Mouse (Mus musculus): ENCODE results near the gene Duox1.

Duox1 gene

GRCm38 (mm10) chr2:122315372-122315771 lies at the start of gene Duox1:
Gene Duox1 (plus strand): TSS chr2:122315672.
- POLR2A ChIA-PET, result interaction anchor here in 1 of 4 experiments (0.6 to 1.0 kb wide), 3 partner anchors 31 to 57 kb away, joined by 3 read pairs; no protein-coding TSS in a partner anchor
- CTCF ChIA-PET, result interaction anchor here in 1 of 4 experiments (1.0 kb wide), 2 partner anchors 13 to 72 kb away, joined by 3 to 4 read pairs; no protein-coding TSS in a partner anchor

- ChIA-PET POLR2A (interaction anchor here in 3 of 4 experiments (0.6 to 2.4 kb wide), 9 partner anchors 10 to 407 kb away, joined by 3 to 8 read pairs (median 5); partner anchors contain the start of genes Spg11 (in 2 of the 3) and Sord (in 1 of the 3)), CTCF (interaction anchor here in 2 of 4 experiments (0.8 to 1.2 kb wide), 3 partner anchors 14 to 36 kb away, joined by 3 to 4 read pairs (median 4); no protein-coding TSS in a partner anchor)
Observed at GRCm38 (mm10) chr2:122266407-122267193, 48.9 kb upstream of the Duox1 start.

GRCm38 (mm10) chr2:122278769-122279168 lies 36.7 kb upstream of the Duox1 start:
- ChIA-PET CTCF (no interaction called here), POLR2A (no interaction called here)

- CTCF ChIA-PET, result interaction anchor here in 1 of 4 experiments (1.1 kb wide), 1 partner anchor 11 kb away, joined by 4 read pairs; no protein-coding TSS in a partner anchor
- POLR2A ChIA-PET, result interaction anchor here in 1 of 4 experiments (1.3 kb wide), 1 partner anchor 52 kb away, joined by 3 read pairs; no protein-coding TSS in a partner anchor
Observed at GRCm38 (mm10) chr2:122284091-122284490, 31.4 kb upstream of the Duox1 start.

GRCm38 (mm10) chr2:122286137-122286536 lies 29.3 kb upstream of the Duox1 start:
- ChIA-PET CTCF (interaction anchor here in 2 of 4 experiments (1.6 kb wide), 2 partner anchors 42 kb away, joined by 4 to 5 read pairs; no protein-coding TSS in a partner anchor), POLR2A (interaction anchor here in 1 of 4 experiments (0.6 to 2.0 kb wide), 2 partner anchors 12 to 26 kb away, joined by 3 to 6 read pairs; partner anchors contain the start of gene Duox2)

GRCm38 (mm10) chr2:122294916-122295315 lies 20.6 kb upstream of the Duox1 start:
- CTCF ChIA-PET, result interaction anchor here (0.6 to 1.2 kb wide), 12 partner anchors 8 to 512 kb away, joined by 3 to 5 read pairs (median 3); no protein-coding TSS in a partner anchor
- POLR2A ChIA-PET, result interaction anchor here in 1 of 4 experiments (0.5 to 2.1 kb wide), 3 partner anchors 74 to 141 kb away, joined by 3 to 5 read pairs (median 5); partner anchors contain the start of gene Shf

GRCm38 (mm10) chr2:122297271-122298095 lies 18.0 kb upstream of the Duox1 start:
- CTCF ChIA-PET, result interaction anchor here in 1 of 4 experiments (1.1 to 1.4 kb wide), 2 partner anchors 53 to 68 kb away, joined by 3 read pairs; no protein-coding TSS in a partner anchor

GRCm38 (mm10) chr2:122298096-122298499 lies 17.4 kb upstream of the Duox1 start, which contains the start of gene Duox2:
Gene Duox2 (minus strand): TSS chr2:122298449.
- CTCF ChIA-PET, result interaction anchor here in 2 of 4 experiments (1.0 to 1.4 kb wide), 3 partner anchors 12 to 67 kb away, joined by 3 read pairs; no protein-coding TSS in a partner anchor

More at GRCm38 (mm10) chr2:122297271-122298095, 18.0 kb upstream of the Duox1 start:
- POLR2A ChIA-PET, result interaction anchor here in 3 of 4 experiments (0.6 to 1.3 kb wide), 4 partner anchors 11 to 73 kb away, joined by 3 to 6 read pairs (median 3); no protein-coding TSS in a partner anchor

GRCm38 (mm10) chr2:122298596-122299490 lies 16.6 kb upstream of the Duox1 start, which contains the start of gene Duoxa2:
Gene Duoxa2 (plus strand): TSS chr2:122298900.
- ChIA-PET CTCF (interaction anchor here in 3 of 4 experiments (0.6 to 1.4 kb wide), 5 partner anchors 11 to 66 kb away, joined by 3 to 4 read pairs (median 3); no protein-coding TSS in a partner anchor), POLR2A (interaction anchor here in 3 of 4 experiments (0.6 to 1.9 kb wide), 6 partner anchors 13 to 269 kb away, joined by 3 to 6 read pairs (median 4); partner anchors contain the start of genes Duoxa1 (in 1 of the 3) and Shf (in 1 of the 3))

More at GRCm38 (mm10) chr2:122298096-122298499, 17.4 kb upstream of the Duox1 start, which contains the start of gene Duox2:
- POLR2A ChIA-PET, result interaction anchor here in 3 of 4 experiments (0.6 to 1.9 kb wide), 5 partner anchors 12 to 72 kb away, joined by 3 to 6 read pairs (median 3); partner anchors contain the start of gene Duoxa1 (in 1 of the 3)

GRCm38 (mm10) chr2:122299911-122300655 lies 15.4 kb upstream of the Duox1 start:
- CTCF ChIA-PET, result interaction anchor here in 1 of 4 experiments (0.6 kb wide), 1 partner anchor 11 kb away, joined by 3 read pairs; no protein-coding TSS in a partner anchor

GRCm38 (mm10) chr2:122300656-122301020 lies 14.8 kb upstream of the Duox1 start:
- POLR2A ChIA-PET, result interaction anchor here in 1 of 4 experiments (1.1 kb wide), 1 partner anchor 189 kb away, joined by 3 read pairs; no protein-coding TSS in a partner anchor
- CTCF ChIA-PET, result no interaction called here

More at GRCm38 (mm10) chr2:122299911-122300655, 15.4 kb upstream of the Duox1 start:
- POLR2A ChIA-PET, result interaction anchor here in 2 of 4 experiments (0.6 to 1.9 kb wide), 4 partner anchors 13 to 495 kb away, joined by 3 to 6 read pairs (median 4); partner anchors contain the start of genes Duoxa1 (in 1 of the 2) and Shf (in 1 of the 2)

- CTCF ChIA-PET, result interaction anchor here in 2 of 4 experiments (0.6 to 1.7 kb wide), 3 partner anchors 10 to 317 kb away, joined by 3 to 6 read pairs (median 5); partner anchors contain the start of gene Duoxa1 (in 1 of the 2)
- POLR2A ChIA-PET, result interaction anchor here in 1 of 4 experiments (0.6 kb wide), 1 partner anchor 111 kb away, joined by 3 read pairs; no protein-coding TSS in a partner anchor
Observed at GRCm38 (mm10) chr2:122301081-122301920, 14.2 kb upstream of the Duox1 start.

DNA sequence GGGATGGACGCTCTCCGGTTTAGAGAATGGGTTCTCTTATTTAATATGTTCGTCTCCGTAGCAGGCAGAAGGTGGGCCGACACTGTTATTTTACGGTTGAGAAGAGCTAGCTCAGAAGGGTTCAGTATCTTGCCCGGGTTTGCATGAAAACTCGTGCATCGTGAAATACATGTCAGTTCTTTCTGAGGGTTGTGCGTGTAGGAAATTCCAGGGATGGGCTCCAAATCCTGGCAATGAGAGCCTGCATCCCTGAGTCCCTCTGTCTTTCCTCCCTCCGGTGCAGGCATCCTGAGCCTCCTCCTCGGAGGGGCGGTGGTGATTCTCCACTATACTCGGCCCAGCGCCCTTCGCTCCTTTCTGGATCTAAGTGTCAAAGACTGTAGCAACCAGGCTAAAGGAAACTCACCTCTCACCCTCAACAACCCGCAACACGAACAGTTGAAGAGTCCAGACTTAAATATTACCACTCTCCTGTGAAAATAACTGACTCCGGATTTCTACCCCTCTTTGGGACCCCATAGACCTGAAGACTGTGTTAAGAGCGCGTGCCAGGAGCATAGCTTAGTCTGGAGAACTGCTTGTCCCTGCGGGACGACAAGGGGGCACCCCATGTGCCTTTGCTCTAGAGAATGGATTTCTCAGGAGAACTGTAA lies 13.4 kb upstream of the Duox1 start:
- POLR2A ChIA-PET, result interaction anchor here (0.5 to 1.7 kb wide), 7 partner anchors 8 to 69 kb away, joined by 3 to 4 read pairs (median 4); partner anchors contain the start of gene Duoxa1 (in 1 of the 4)
- CTCF ChIA-PET, result interaction anchor here (0.6 to 2.6 kb wide), 31 partner anchors 7 to 318 kb away, joined by 3 to 11 read pairs (median 3); partner anchors contain the start of genes Duoxa1 (in 2 of the 4) and Duox1 (in 1 of the 4)

All from embryonic stem cell, embryonic (primary cell).